In the genomic region with DNA sequence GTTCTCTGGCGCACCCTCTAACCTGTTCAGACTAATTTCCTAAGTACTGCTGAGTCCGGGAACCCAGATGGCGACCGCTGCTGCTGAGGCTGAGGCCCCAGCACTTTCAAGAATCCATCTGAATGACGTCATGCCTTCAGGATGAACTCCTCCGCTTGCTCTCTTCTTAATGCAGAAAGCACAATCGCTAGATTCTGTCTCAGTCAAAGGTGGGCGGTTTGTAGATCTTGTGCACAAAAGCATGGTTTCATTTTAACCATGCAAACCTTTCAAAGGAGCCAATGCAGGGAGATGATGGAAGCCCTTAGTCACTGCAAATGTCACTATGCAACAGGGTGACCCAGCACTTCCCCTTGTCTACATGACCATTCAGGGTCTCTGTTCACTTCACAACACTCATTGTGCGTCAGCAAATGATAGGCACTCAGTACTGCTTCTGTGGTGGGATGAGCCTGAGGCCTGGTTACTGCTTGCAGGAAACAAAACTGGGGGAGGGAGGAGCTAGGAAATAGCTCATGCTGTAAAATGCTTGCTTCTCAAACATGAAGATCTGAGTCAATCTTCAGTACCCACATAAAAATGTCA, we compare ENCODE assay signal across 18 mouse cellular contexts. TPM values are rescaled to one million over a fixed set of nuclear protein-coding genes. Genes with fewer than 3 reads are reported as not detected.
DNase-seq lines count a peak whose midpoint lies in the region; ATAC-seq and TF ChIP-seq lines count a peak whose summit lies in the region.
"Had no signal": no experiment of that assay in that cellular context is flagged by ENCODE, and none has a peak within 500 bp of the region (broad histone marks: within the 10 kb centered on the region; RNA-seq: fewer than 3 reads in every experiment).

No protein-coding gene starts in this region.

- peak; percentile 7 to 38 for DNase-seq in right cerebral cortex, postnatal 36 days (ENCODE audit: low spot score in 2 of 2)
- DNase-seq in right cerebral cortex, postnatal 10 days (ENCODE audit: low spot score in 2 of 2): no peak
- peak; percentile 43 for DNase-seq in thymus, postnatal 4 days
- no peak for DNase-seq in kidney, adult 11 months
- DNase-seq in urinary bladder, adult 18-20 months (ENCODE audit: low spot score in 2 of 2): no peak
- DNase-seq: cerebellum, adult 18-20 months; heart, postnatal 14 days; kidney, postnatal 4 days; lung, postnatal 14 days; midbrain, embryonic 14.5 days had no signal

- H3K36me3 ChIP-seq in hindbrain, embryonic 13.5 days: no peaks in the 10 kb centered on the region
- H3K36me3 ChIP-seq: embryonic facial prominence, embryonic 10.5 days; limb, embryonic 10.5 days; neural tube, embryonic 12.5 days had no signal

- H3K27ac ChIP-seq in cortical plate, adult 2 months (ENCODE audit: insufficient read depth, low read length): peak overlapping the region; percentile 14; the same call in 1 of the 2 replicates
- no peak overlapping the region for H3K27ac ChIP-seq in hindbrain, embryonic 13.5 days
- H3K27ac ChIP-seq: embryonic facial prominence, embryonic 10.5 days; limb, embryonic 10.5 days; liver, embryonic 14.5 days; neural tube, embryonic 12.5 days had no signal

- TF ChIP-seq CTCF in cortical plate, adult 2 months (IDR thresholded peaks at IDR 0.05; ENCODE audit: extremely low read depth, insufficient read depth, low read length): no peak

- H3K9ac ChIP-seq in hindbrain, embryonic 13.5 days: no peak overlapping the region
- H3K9ac ChIP-seq: liver, embryonic 14.5 days; neural tube, embryonic 12.5 days had no signal

- H3K9me3 ChIP-seq in hindbrain, embryonic 13.5 days: no peaks in the 10 kb centered on the region; the same call in 1 of the 2 replicates
- H3K9me3 ChIP-seq: embryonic facial prominence, embryonic 10.5 days; limb, embryonic 10.5 days; neural tube, embryonic 12.5 days had no signal

- TF ChIP-seq POLR2A in cortical plate, adult 2 months (IDR thresholded peaks at IDR 0.05; ENCODE audit: extremely low read depth, insufficient read depth, low read length): no peak

- ATAC-seq in megakaryocyte, adult 5-6 weeks (ENCODE audit: poor library complexity, severe bottlenecking): peak; percentile 77
- no peak for ATAC-seq in hindbrain, embryonic 13.5 days (ENCODE audit: low FRiP score)
- ATAC-seq: intestine, embryonic 16.5 days had no signal

- H3K4me3 ChIP-seq in cortical plate, adult 2 months (ENCODE audit: insufficient read depth, low read length): no peak overlapping the region
- no peak overlapping the region for H3K4me3 ChIP-seq in hindbrain, embryonic 13.5 days
- H3K4me3 ChIP-seq: embryonic facial prominence, embryonic 10.5 days; limb, embryonic 10.5 days; neural tube, embryonic 12.5 days had no signal

- H3K27me3 ChIP-seq in hindbrain, embryonic 13.5 days: no peaks in the 10 kb centered on the region
- H3K27me3 ChIP-seq: neural tube, embryonic 12.5 days had no signal

- WGBS in hindbrain, embryonic 13.5 days: 75% methylated on average over 9 of the region's 9 CpGs

- H3K4me2 ChIP-seq in hindbrain, embryonic 13.5 days: no peak overlapping the region
- H3K4me2 ChIP-seq: neural tube, embryonic 12.5 days had no signal

- H3K4me1 ChIP-seq in cortical plate, adult 2 months (ENCODE audit: control insufficient read depth, insufficient read depth, low read length): no peaks in the 10 kb centered on the region; the same call in 1 of the 2 replicates
- no peaks in the 10 kb centered on the region for H3K4me1 ChIP-seq in hindbrain, embryonic 13.5 days (replicated peaks)
- H3K4me1 ChIP-seq: embryonic facial prominence, embryonic 10.5 days; limb, embryonic 10.5 days; neural tube, embryonic 12.5 days had no signal

RNA-seq across cellular contexts. Expression of a gene that starts 31.4 kb away (rescaled TPM):
- 0.15 TPM in 2 replicates for polyA plus RNA-seq in cortical plate, adult 2 months (2012; rRNA removed)
- not detected in 2 replicates for total RNA-seq in megakaryocyte, adult 5-6 weeks (2015)
- total RNA-seq in megakaryocyte, adult 5-6 weeks (2017): not detected in 2 replicates
- polyA plus RNA-seq in hindbrain, embryonic 13.5 days (2015; fragmentation: Nextera tagmentation; extraction: Ambion mirVana): 0.26 and 0.66 TPM in 2 replicates
- polyA plus RNA-seq: intestine, embryonic 16.5 days; liver, embryonic 14.5 days had no signal

Comparison
In these comparisons a context has a peak if more than half of its experiments do, and no peak if none do; other contexts are left out.
1. DNase-seq: peak in right cerebral cortex, postnatal 36 days (2 of 2) and thymus, postnatal 4 days (single experiment); none in right cerebral cortex, postnatal 10 days (0 of 2), kidney, adult 11 months (single experiment) and urinary bladder, adult 18-20 months (0 of 2).